Mouse (Mus musculus) cerebellum, adult 2 months (tissue): Measurements from ENCODE around the gene Palld.

Source experiments
- CTCF ChIP-seq: fragments of 200-500 bp; IDR thresholded peaks from 2 replicates; pipeline ENCODE4 v1.5.1; 2011; ENCODE audit warnings: low read depth, mild to moderate bottlenecking, control low read depth, low read length, moderate library complexity, borderline replicate concordance; ENCODE audit not compliant: insufficient read depth
- POLR2A ChIP-seq: fragments of 200-500 bp; IDR thresholded peaks from 2 replicates; pipeline ENCODE4 v1.6.1; 2011; ENCODE audit warnings: low read length, control low read depth, borderline replicate concordance; ENCODE audit not compliant: insufficient read depth

- no peak for TF ChIP-seq POLR2A
- no peak for TF ChIP-seq CTCF
Measured at GRCm38 (mm10) chr8:61537471-61537870, 365.0 kb downstream of the Palld start.
